ENCODE assay signal across 7 mouse cellular contexts in genomic region chr1:178336777-178337481, GRCm38 (mm10). TPM values are rescaled to one million over a fixed set of nuclear protein-coding genes. Genes with fewer than 3 reads are reported as not detected.
DNase-seq lines count a peak whose midpoint lies in the region; ATAC-seq and TF ChIP-seq lines count a peak whose summit lies in the region.

No protein-coding gene starts in this region.

- peaks cover 3 to 28% of the 10 kb centered on the region in 2 experiments for H3K4me1 ChIP-seq in heart, embryonic 14.5 days (ENCODE audit: control insufficient read depth in 2 of 2, insufficient read depth in 2 of 2, low read length in 2 of 2)
- H3K4me1 ChIP-seq in limb, embryonic 14.5 days (ENCODE audit: control insufficient read depth, insufficient read depth, low read length), result peaks cover 11% of the 10 kb centered on the region
- peaks cover 35% of the 10 kb centered on the region for H3K4me1 ChIP-seq in midbrain, embryonic 13.5 days (replicated peaks)
- H3K4me1 ChIP-seq in stomach, embryonic 14.5 days (ENCODE audit: control insufficient read depth, insufficient read depth, low read length), result peaks cover 6% of the 10 kb centered on the region; the same call in 1 of the 2 replicates

- H3K4me2 ChIP-seq in heart, embryonic 14.5 days (ENCODE audit: low read length), result peak overlapping the region; percentile 73
- H3K4me2 ChIP-seq in limb, embryonic 14.5 days (replicated peaks; ENCODE audit: low read depth, low read length, severe bottlenecking), result 0 out of 2 replicates have a peak overlapping the region, but pooled peaks have one; percentile 15
- H3K4me2 ChIP-seq in midbrain, embryonic 13.5 days (replicated peaks), result peak overlapping the region; percentile 70
- no peak overlapping the region for H3K4me2 ChIP-seq in stomach, embryonic 14.5 days (replicated peaks; ENCODE audit: low read depth, low read length)

- under 1% methylated on average over 67 of the region's 89 CpGs for WGBS in heart, embryonic 14.5 days
- 0% methylated on average over 57 of the region's 89 CpGs for WGBS in limb, embryonic 14.5 days
- under 1% methylated on average over 70 of the region's 89 CpGs for WGBS in midbrain, embryonic 13.5 days
- under 1% methylated on average over 73 of the region's 89 CpGs for WGBS in stomach, embryonic 14.5 days

- no peak for TF ChIP-seq POLR2A in limb, embryonic 14.5 days (IDR thresholded peaks at IDR 0.05; ENCODE audit: borderline replicate concordance, extremely low read depth, insufficient read depth, insufficient read length)

- ATAC-seq in heart, embryonic 14.5 days (ENCODE audit: insufficient number of reproducible peaks, insufficient read depth, low FRiP score, low read depth), result peak; percentile 1; the same call in 1 of the 2 replicates
- ATAC-seq in limb, embryonic 14.5 days (ENCODE audit: low FRiP score, low read depth), result peak; percentile 23
- ATAC-seq in midbrain, embryonic 13.5 days, result peak; percentile 75
- peak; percentile 30 for ATAC-seq in stomach, embryonic 14.5 days (ENCODE audit: insufficient number of reproducible peaks, insufficient read depth, low FRiP score, low read depth)

- no peaks in the 10 kb centered on the region for H3K27me3 ChIP-seq in heart, embryonic 14.5 days (ENCODE audit: control insufficient read depth, insufficient read depth, low read length)
- H3K27me3 ChIP-seq in limb, embryonic 14.5 days (ENCODE audit: control insufficient read depth, insufficient read depth, low read length), result no peaks in the 10 kb centered on the region
- H3K27me3 ChIP-seq in midbrain, embryonic 13.5 days, result no peaks in the 10 kb centered on the region
- no peaks in the 10 kb centered on the region for H3K27me3 ChIP-seq in stomach, embryonic 14.5 days (ENCODE audit: control insufficient read depth, insufficient read depth, low read length)

- peaks cover 34% of the 10 kb centered on the region for H3K36me3 ChIP-seq in heart, embryonic 14.5 days (ENCODE audit: control insufficient read depth, insufficient read depth, low read length)
- H3K36me3 ChIP-seq in limb, embryonic 14.5 days (ENCODE audit: control insufficient read depth, insufficient read depth, low read length), result peaks cover 33% of the 10 kb centered on the region
- peaks cover 26% of the 10 kb centered on the region for H3K36me3 ChIP-seq in midbrain, embryonic 13.5 days
- peaks cover 29% of the 10 kb centered on the region for H3K36me3 ChIP-seq in stomach, embryonic 14.5 days (ENCODE audit: control insufficient read depth, insufficient read depth, low read length)

- peak overlapping the region; percentile 99 for H3K27ac ChIP-seq in heart, embryonic 14.5 days (replicated peaks in 1 of 2; ENCODE audit: control insufficient read depth in 1 of 2, insufficient read depth in 1 of 2, low read depth in 2 of 2, low read length in 2 of 2)
- peak overlapping the region; percentile 99 for H3K27ac ChIP-seq in limb, embryonic 14.5 days (replicated peaks; ENCODE audit: low read depth, low read length)
- H3K27ac ChIP-seq in midbrain, embryonic 13.5 days, result peak overlapping the region; percentile 99
- peak overlapping the region; percentile 100 for H3K27ac ChIP-seq in stomach, embryonic 14.5 days (ENCODE audit: low read length)

- H3K9me3 ChIP-seq in heart, embryonic 14.5 days (ENCODE audit: control insufficient read depth, low read length), result no peaks in the 10 kb centered on the region
- H3K9me3 ChIP-seq in limb, embryonic 14.5 days (ENCODE audit: control insufficient read depth, low read length), result no peaks in the 10 kb centered on the region
- H3K9me3 ChIP-seq in midbrain, embryonic 13.5 days, result no peaks in the 10 kb centered on the region
- H3K9me3 ChIP-seq in stomach, embryonic 14.5 days (ENCODE audit: control insufficient read depth, low read depth, low read length), result no peaks in the 10 kb centered on the region

- peak overlapping the region; percentile 84 to 99 for H3K4me3 ChIP-seq in heart, embryonic 14.5 days (ENCODE audit: control insufficient read depth in 1 of 2, insufficient read depth in 1 of 2, low read depth in 1 of 2, low read length in 2 of 2)
- H3K4me3 ChIP-seq in limb, embryonic 14.5 days (replicated peaks; ENCODE audit: low read length), result peak overlapping the region; percentile 100
- peak overlapping the region; percentile 100 for H3K4me3 ChIP-seq in midbrain, embryonic 13.5 days (replicated peaks)
- H3K4me3 ChIP-seq in stomach, embryonic 14.5 days (ENCODE audit: low read depth, low read length), result peak overlapping the region; percentile 99

- DNase-seq in ovary, postnatal 10 days (ENCODE audit: low spot score), result peak; percentile 26
- DNase-seq in ovary, postnatal 14 days (ENCODE audit: low spot score), result no peak
- DNase-seq in cerebellum, adult 18-20 months, result peak; percentile 47 to 61
- no peak for DNase-seq in limb, embryonic 14.5 days (ENCODE audit: low spot score)

- H3K9ac ChIP-seq in heart, embryonic 14.5 days (ENCODE audit: low read length), result peak overlapping the region; percentile 100
- H3K9ac ChIP-seq in limb, embryonic 14.5 days (ENCODE audit: low read depth, low read length, severe bottlenecking), result peak overlapping the region; percentile 100
- H3K9ac ChIP-seq in midbrain, embryonic 13.5 days (replicated peaks), result peak overlapping the region; percentile 100
- peak overlapping the region; percentile 100 for H3K9ac ChIP-seq in stomach, embryonic 14.5 days (replicated peaks; ENCODE audit: low read depth, low read length)

RNA-seq across cellular contexts. Expression of gene Hnrnpu, which starts 0.7 kb away (rescaled TPM):
- polyA plus RNA-seq in heart, embryonic 14.5 days (2014; fragmentation: Nextera tagmentation; extraction: Ambion mirVana), result 294 and 316 TPM in 2 replicates
- polyA plus RNA-seq in limb, embryonic 14.5 days (2012; rRNA removed), result 246 and 379 TPM in 2 replicates
- 393 and 475 TPM in 2 replicates for polyA plus RNA-seq in limb, embryonic 14.5 days (2014; fragmentation: Nextera tagmentation; extraction: Ambion mirVana)
- 293 and 372 TPM in 2 replicates for polyA plus RNA-seq in midbrain, embryonic 13.5 days (2015; fragmentation: Nextera tagmentation; extraction: Ambion mirVana)
- polyA plus RNA-seq in stomach, embryonic 14.5 days (2014; fragmentation: Nextera tagmentation; extraction: Ambion mirVana), result 364 and 458 TPM in 2 replicates

RNA-seq across cellular contexts. Expression of gene Cox20, which starts 18.0 kb away (rescaled TPM):
- polyA plus RNA-seq in heart, embryonic 14.5 days (2014; fragmentation: Nextera tagmentation; extraction: Ambion mirVana), result 268 and 299 TPM in 2 replicates
- 53.3 and 72.8 TPM in 2 replicates for polyA plus RNA-seq in limb, embryonic 14.5 days (2012; rRNA removed)
- polyA plus RNA-seq in limb, embryonic 14.5 days (2014; fragmentation: Nextera tagmentation; extraction: Ambion mirVana), result 116 and 118 TPM in 2 replicates
- 160 and 172 TPM in 2 replicates for polyA plus RNA-seq in midbrain, embryonic 13.5 days (2015; fragmentation: Nextera tagmentation; extraction: Ambion mirVana)
- polyA plus RNA-seq in stomach, embryonic 14.5 days (2014; fragmentation: Nextera tagmentation; extraction: Ambion mirVana), result 138 and 149 TPM in 2 replicates

Comparison
In these comparisons a context has a peak if more than half of its experiments do, and no peak if none do; other contexts are left out.
1. DNase-seq: peak in ovary, postnatal 10 days (single experiment) and cerebellum, adult 18-20 months (2 of 2); none in ovary, postnatal 14 days (single experiment) and limb, embryonic 14.5 days (single experiment).
2. ATAC-seq: peak in every context shown above with its lines; median percentile 75 in midbrain, embryonic 13.5 days; 30 in stomach, embryonic 14.5 days; 23 in limb, embryonic 14.5 days; 1 in heart, embryonic 14.5 days.
3. Peak in every context shown above with its lines, with median percentiles within 50 percentile points of each other: H3K27ac ChIP-seq, H3K4me3 ChIP-seq and H3K9ac ChIP-seq.